Mouse (Mus musculus): Measurements from ENCODE around the gene Syn3.

- no peak for TF ChIP-seq CTCF (IDR thresholded peaks at IDR 0.05; ENCODE audit: borderline replicate concordance, control insufficient read depth, extremely low read depth, insufficient read depth, low read length, poor library complexity)
- no peak for TF ChIP-seq POLR2A (IDR thresholded peaks at IDR 0.05; ENCODE audit: control insufficient read depth, extremely low read depth, insufficient read depth, low read length, poor library complexity)
Observed at GRCm38 (mm10) chr10:86392399-86392798, 106.3 kb downstream of the Syn3 start.

All from thymus, adult 2 months (tissue).